Mouse (Mus musculus): ENCODE results near the gene Ndufs3.

Ndufs3 gene

GRCm38 (mm10) chr2:90861486-90861885 is 43.1 kb downstream of the Ndufs3 start:
- CTCF ChIA-PET = no interaction called here

- CTCF ChIA-PET = no interaction called here
Measured at GRCm38 (mm10) chr2:90850401-90850800, 54.2 kb downstream of the Ndufs3 start.

- CTCF ChIA-PET = no interaction called here
Measured at GRCm38 (mm10) chr2:90848331-90848730, 56.3 kb downstream of the Ndufs3 start.

- CTCF ChIA-PET = no interaction called here
Measured at GRCm38 (mm10) chr2:90847681-90848050, 57.0 kb downstream of the Ndufs3 start.

- CTCF ChIA-PET = no interaction called here
Measured at GRCm38 (mm10) chr2:90846955-90847680, 57.5 kb downstream of the Ndufs3 start, which contains the start of gene Mtch2. Gene Mtch2 (plus strand): TSS chr2:90847155.

GRCm38 (mm10) chr2:90846597-90846954 is 58.1 kb downstream of the Ndufs3 start:
- CTCF ChIA-PET = no interaction called here

GRCm38 (mm10) chr2:90846171-90846570 is 58.5 kb downstream of the Ndufs3 start:
- CTCF ChIA-PET = no interaction called here

- CTCF ChIA-PET = no interaction called here
Measured at GRCm38 (mm10) chr2:90845234-90845633, 59.4 kb downstream of the Ndufs3 start.
